Mouse (Mus musculus) E14TG2a.4 (cell line): ENCODE results near the gene Zscan10.

Experiments
- H3K27me3 ChIP-seq: 2 replicates; pipeline ENCODE4 v1.6.1; 2014; ENCODE audit warnings: low read length, control low read depth; ENCODE audit not compliant: insufficient read depth
- H3K36me3 ChIP-seq: 2 replicates; pipeline ENCODE4 v1.6.1; 2014; ENCODE audit warnings: low read length, control low read depth; ENCODE audit not compliant: insufficient read depth
- H3K4me1 ChIP-seq: replicated peaks from 2 replicates; pipeline ENCODE4 v1.6.1; 2014; ENCODE audit warnings: low read depth, low read length, control low read depth
- H3K4me3 ChIP-seq: replicated peaks from 2 replicates; pipeline ENCODE4 v1.5.1; 2014; ENCODE audit warnings: mild to moderate bottlenecking, low read length
- H3K9me3 ChIP-seq: 2 replicates; pipeline ENCODE4 v1.6.1; 2014; ENCODE audit warnings: low read length, control low read depth
- CTCF ChIP-seq: conservative IDR thresholded peaks from 2 replicates; pipeline ENCODE4 v1.5.1; 2014; ENCODE audit warnings: low read length
- NANOG ChIP-seq: IDR thresholded peaks from 2 replicates; pipeline ENCODE4 v1.6.1; 2014; ENCODE audit warnings: borderline replicate concordance, low read length, mixed read lengths
- POU5F1 ChIP-seq: IDR thresholded peaks from 2 replicates; pipeline ENCODE4 v1.6.1; 2014; ENCODE audit warnings: low read length, borderline replicate concordance

Zscan10 gene

GRCm38 (mm10) chr17:23651363-23651762, 50.7 kb downstream of the Zscan10 start:
- no peak overlapping the region for H3K4me3 ChIP-seq
- peaks cover 6% of the 10 kb centered on the region; the same call in 1 of the 2 replicates for H3K27me3 ChIP-seq
- peaks cover 11% of the 10 kb centered on the region for H3K4me1 ChIP-seq
- no peaks in the 10 kb centered on the region for H3K9me3 ChIP-seq
- TF ChIP-seq POU5F1 (no peak), CTCF (no peak), NANOG (no peak)
- no peaks in the 10 kb centered on the region for H3K36me3 ChIP-seq

GRCm38 (mm10) chr17:23653324-23653723, 52.7 kb downstream of the Zscan10 start:
- no peak overlapping the region for H3K4me3 ChIP-seq
- no peaks in the 10 kb centered on the region for H3K36me3 ChIP-seq
- no peaks in the 10 kb centered on the region for H3K9me3 ChIP-seq
- TF ChIP-seq POU5F1 (no peak), NANOG (no peak), CTCF (no peak)
- no peaks in the 10 kb centered on the region for H3K4me1 ChIP-seq
- peaks cover 13% of the 10 kb centered on the region for H3K27me3 ChIP-seq

- no peak for TF ChIP-seq CTCF
- no peak overlapping the region for H3K4me3 ChIP-seq
- no peaks in the 10 kb centered on the region for H3K4me1 ChIP-seq
These were observed 53.3 kb downstream of the Zscan10 start for GRCm38 (mm10) chr17:23654001-23654400.

GRCm38 (mm10) chr17:23654410-23654809, 53.8 kb downstream of the Zscan10 start:
- H3K9me3 ChIP-seq = no peaks in the 10 kb centered on the region
- H3K27me3 ChIP-seq = peaks cover 18% of the 10 kb centered on the region
- H3K4me3 ChIP-seq = no peak overlapping the region
- H3K36me3 ChIP-seq = no peaks in the 10 kb centered on the region
- no peak for TF ChIP-seq NANOG
- no peak for TF ChIP-seq CTCF
- no peak for TF ChIP-seq POU5F1
- no peaks in the 10 kb centered on the region for H3K4me1 ChIP-seq

More at GRCm38 (mm10) chr17:23654001-23654400, 53.3 kb downstream of the Zscan10 start:
- Histone ChIP-seq H3K9me3 (no peaks in the 10 kb centered on the region), H3K36me3 (no peaks in the 10 kb centered on the region), H3K27me3 (peaks cover 15% of the 10 kb centered on the region)

- Histone ChIP-seq H3K27me3 (peaks cover 54% of the 10 kb centered on the region), H3K4me1 (peaks cover 18% of the 10 kb centered on the region), H3K9me3 (no peaks in the 10 kb centered on the region), H3K4me3 (no peak overlapping the region), H3K36me3 (no peaks in the 10 kb centered on the region)
- TF ChIP-seq CTCF = no peak
- TF ChIP-seq NANOG = no peak
- TF ChIP-seq POU5F1 = no peak
These were observed 57.8 kb downstream of the Zscan10 start for GRCm38 (mm10) chr17:23658450-23658849.

GRCm38 (mm10) chr17:23660117-23660875, 59.6 kb downstream of the Zscan10 start, which contains the start of gene Bicdl2:
Gene Bicdl2, plus strand, starts transcription at chr17:23660506.
- Histone ChIP-seq H3K4me3 (peak within 1 kb of the TSS; percentile 81), H3K27me3 (peaks cover 54% of the 10 kb centered on the region), H3K4me1 (peaks cover 29% of the 10 kb centered on the region), H3K36me3 (0 out of 2 replicates have a peak, but pooled peaks cover under 1% of the 10 kb centered on the region), H3K9me3 (no peaks in the 10 kb centered on the region)
- TF ChIP-seq POU5F1 (no peak), NANOG (no peak), CTCF (peak; percentile 87)
